Mouse (Mus musculus) liver, postnatal 0 days (tissue): ENCODE results near the gene Olfr1239. TPM values are rescaled to one million over a fixed set of nuclear protein-coding genes. Genes with fewer than 3 reads are reported as not detected.

Experiments
- ATAC-seq: fragments of 200-750 bp; cut with Nextera tagmentation; 2 replicates; pipeline ENCODE4 v1.8.0; 2017; ENCODE audit warnings: mild to moderate bottlenecking, moderate library complexity
- DNase-seq: peaks from one replicate; pipeline ENCODE4 v3.0.0-alpha.2; 2016
- H3K27ac ChIP-seq: fragments of 300-500 bp; sonication (generic); 2 replicates; pipeline ENCODE4 v1.5.1; 2014; ENCODE audit warnings: antibody characterized with exemption, moderate library complexity, mild to moderate bottlenecking, low read depth
- H3K27me3 ChIP-seq: fragments of 300-500 bp; sonication (generic); 2 replicates; pipeline ENCODE4 v1.6.1; 2014; ENCODE audit warnings: low read length, control low read depth, mixed read lengths; ENCODE audit not compliant: insufficient read depth
- H3K36me3 ChIP-seq: fragments of 300-500 bp; sonication (generic); replicated peaks from 2 replicates; pipeline ENCODE4 v1.6.1; 2014; ENCODE audit warnings: mild to moderate bottlenecking, control low read depth, low read length, moderate library complexity, mixed read lengths; ENCODE audit not compliant: insufficient read depth
- H3K4me1 ChIP-seq: fragments of 300-500 bp; sonication (generic); 2 replicates; pipeline ENCODE4 v1.6.1; 2014; ENCODE audit warnings: antibody characterized with exemption, mild to moderate bottlenecking, control low read depth; ENCODE audit not compliant: insufficient read depth
- H3K4me2 ChIP-seq: fragments of 300-500 bp; sonication (generic); 2 replicates; pipeline ENCODE4 v1.6.1; 2014; ENCODE audit warnings: low read depth, mild to moderate bottlenecking, low read length, moderate library complexity, mixed read lengths
- H3K4me3 ChIP-seq: fragments of 300-500 bp; sonication (generic); 2 replicates; pipeline ENCODE4 v1.5.1; 2014; ENCODE audit warnings: low read depth, low read length
- H3K9ac ChIP-seq: fragments of 300-500 bp; sonication (generic); replicated peaks from 2 replicates; pipeline ENCODE4 v1.6.1; 2014; ENCODE audit warnings: mild to moderate bottlenecking, moderate library complexity
- H3K9me3 ChIP-seq: fragments of 300-500 bp; sonication (generic); 2 replicates; pipeline ENCODE4 v1.6.1; 2016; ENCODE audit warnings: mild to moderate bottlenecking, control low read depth, low read length, mixed read lengths
- CTCF ChIP-seq: sonication (generic); IDR thresholded peaks from 2 replicates; pipeline ENCODE4 v1.5.1; 2016; ENCODE audit warnings: antibody characterized with exemption, low read depth
- EP300 ChIP-seq: IDR thresholded peaks from 2 replicates; pipeline ENCODE4 v1.6.1; 2016; ENCODE audit warnings: antibody characterized with exemption, low read depth, mild to moderate bottlenecking
- WGBS: fragments of 180-500 bp; shearing (Covaris S2); extraction: QIAGEN DNeasy Blood & Tissue Kit; methylation state at CpG from one replicate; pipeline ENCODE4 v1.1.7; 2014; ENCODE audit not compliant: insufficient replicate concordance; 5-methylcytosine and 5-hydroxymethylcytosine counted together
- polyA plus RNA-seq: library from polyadenylated mRNA; unstranded; fragments of >200 nt; fragmentation: Nextera tagmentation; extraction: Ambion mirVana; gene quantifications from 2 replicates; pipeline ENCODE4 v1.2.1, GENCODE M21; 2015

The Olfr1239 gene
- polyA plus RNA-seq, result not detected in 2 replicates

DNA sequence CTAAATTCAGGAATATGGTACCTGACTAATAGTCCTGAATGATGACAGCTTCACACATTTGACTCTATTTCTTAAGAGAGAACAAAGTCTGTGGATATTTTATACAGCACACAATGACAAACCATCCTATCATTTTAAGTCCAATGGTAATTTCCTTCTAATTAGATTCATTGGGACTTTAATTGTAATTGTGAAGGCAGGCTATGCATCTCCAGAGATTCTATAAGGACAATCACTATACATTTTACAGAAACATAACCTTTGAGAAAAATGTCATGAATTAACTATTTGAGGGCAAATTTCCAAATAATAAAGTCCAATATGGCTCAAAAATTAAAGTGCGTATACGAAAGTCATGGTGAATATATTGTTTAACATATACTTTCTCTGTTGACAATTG, at the start of gene Olfr1239:
Gene Olfr1239 (minus strand): TSS at position 101 of the 400 bp plus-strand sequence.
- no peak for TF ChIP-seq EP300
- no peak for TF ChIP-seq CTCF
- no peak for ATAC-seq
- H3K9me3 ChIP-seq, result no peaks in the 10 kb centered on the region
- H3K4me1 ChIP-seq, result no peaks in the 10 kb centered on the region
- H3K36me3 ChIP-seq, result no peaks in the 10 kb centered on the region
- H3K27ac ChIP-seq, result no peak within 1 kb of the TSS
- H3K27me3 ChIP-seq, result no peaks in the 10 kb centered on the region
- H3K4me2 ChIP-seq, result no peak within 1 kb of the TSS
- H3K4me3 ChIP-seq, result no peak within 1 kb of the TSS
- H3K9ac ChIP-seq, result no peak within 1 kb of the TSS
- no peak for DNase-seq
- 81% methylated on average over 2 of the region's 2 CpGs for WGBS

DNA sequence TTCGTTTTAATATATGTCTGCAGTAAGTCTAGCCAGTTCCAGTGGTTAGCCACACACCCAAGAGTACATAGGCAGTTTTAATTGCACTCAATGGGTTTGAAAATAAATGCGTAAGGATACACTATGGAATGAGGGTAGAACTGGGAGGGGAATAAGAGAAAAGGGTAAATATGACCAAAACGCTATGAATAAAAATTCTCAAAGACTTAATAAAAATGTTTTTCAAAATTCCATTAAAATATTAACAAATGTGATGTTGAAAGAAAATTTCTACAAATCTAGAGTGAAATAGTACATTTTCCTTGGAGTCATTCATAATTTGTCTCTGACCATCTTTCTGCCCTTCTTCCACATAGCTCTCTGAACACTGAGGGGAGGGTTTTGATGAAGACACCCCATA, 22.7 kb upstream of the Olfr1239 start, which contains the start of gene Olfr1240:
Gene Olfr1240 (minus strand): TSS at position 101 of the 400 bp plus-strand sequence.
- H3K27me3 ChIP-seq, result no peaks in the 10 kb centered on the region
- H3K36me3 ChIP-seq, result no peaks in the 10 kb centered on the region
- H3K27ac ChIP-seq, result no peak within 1 kb of the TSS
- H3K4me1 ChIP-seq, result no peaks in the 10 kb centered on the region
- ATAC-seq, result no peak
- H3K4me3 ChIP-seq, result no peak within 1 kb of the TSS
- H3K9ac ChIP-seq, result no peak within 1 kb of the TSS
- 74% methylated on average over 3 of the region's 3 CpGs for WGBS
- TF ChIP-seq EP300 (no peak), CTCF (no peak)
- DNase-seq, result no peak
- no peaks in the 10 kb centered on the region for H3K9me3 ChIP-seq
- H3K4me2 ChIP-seq, result no peak within 1 kb of the TSS

DNA sequence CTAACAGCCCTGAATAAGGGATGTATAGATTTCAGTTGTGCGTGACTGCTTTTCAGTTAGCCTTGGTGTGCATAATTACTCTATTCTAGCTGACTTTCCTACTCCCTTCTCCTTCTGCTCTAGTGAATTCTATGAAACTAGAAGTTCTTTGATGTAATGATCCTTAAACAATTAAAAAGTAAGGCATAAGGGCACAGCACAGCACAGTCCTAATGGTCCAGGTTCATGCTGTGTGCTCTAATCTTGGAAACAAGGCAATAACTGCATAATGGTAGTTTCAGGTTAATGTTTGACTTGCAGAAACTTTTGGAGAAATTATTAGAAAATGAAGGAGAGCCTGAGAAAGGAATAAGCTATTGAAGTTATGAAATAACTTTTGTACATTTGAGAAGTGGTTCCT, 5.7 kb downstream of the Olfr1239 start:
- Histone ChIP-seq H3K9me3 (no peaks in the 10 kb centered on the region), H3K27me3 (no peaks in the 10 kb centered on the region), H3K4me2 (no peak overlapping the region), H3K4me1 (no peaks in the 10 kb centered on the region), H3K9ac (no peak overlapping the region), H3K4me3 (no peak overlapping the region), H3K27ac (no peak overlapping the region), H3K36me3 (no peaks in the 10 kb centered on the region)
- no peak for ATAC-seq
- 93% methylated on average over 1 of the region's 1 CpGs for whole genome bisulfite sequencing
- no peak for TF ChIP-seq CTCF
- no peak for TF ChIP-seq EP300
- DNase-seq, result no peak

- H3K4me2 ChIP-seq, result no peak within 1 kb of the TSS
- H3K9me3 ChIP-seq, result no peaks in the 10 kb centered on the region
- H3K4me3 ChIP-seq, result no peak within 1 kb of the TSS
- WGBS, result 82% methylated on average over 2 of the region's 2 CpGs
- no peak within 1 kb of the TSS for H3K9ac ChIP-seq
- no peak within 1 kb of the TSS for H3K27ac ChIP-seq
- no peaks in the 10 kb centered on the region for H3K27me3 ChIP-seq
- no peak for DNase-seq
- TF ChIP-seq EP300 (no peak), CTCF (no peak)
- no peaks in the 10 kb centered on the region for H3K36me3 ChIP-seq
- ATAC-seq, result no peak
- no peaks in the 10 kb centered on the region for H3K4me1 ChIP-seq
These were observed 10.6 kb downstream of the Olfr1239 start, which contains the start of gene Olfr1238 for GRCm38 (mm10) chr2:89409576-89409975. Gene Olfr1238 (minus strand): TSS chr2:89409676.

- no peak overlapping the region for H3K4me3 ChIP-seq
- TF ChIP-seq EP300 (no peak), CTCF (no peak)
- no peak overlapping the region for H3K4me2 ChIP-seq
- no peak overlapping the region for H3K27ac ChIP-seq
- no peaks in the 10 kb centered on the region for H3K9me3 ChIP-seq
- H3K36me3 ChIP-seq, result no peaks in the 10 kb centered on the region
- H3K27me3 ChIP-seq, result no peaks in the 10 kb centered on the region
- 64% methylated on average over 1 of the region's 1 CpGs for WGBS
- DNase-seq, result no peak
- ATAC-seq, result no peak
- H3K4me1 ChIP-seq, result no peaks in the 10 kb centered on the region
- no peak overlapping the region for H3K9ac ChIP-seq
These were observed 19.3 kb downstream of the Olfr1239 start for GRCm38 (mm10) chr2:89400882-89401281.

Other genes with a start within 250 kb of the Olfr1239 start
- gene Olfr1225, start 245.7 kb downstream of the Olfr1239 start, polyA plus RNA-seq, result not detected in 2 replicates
- gene Olfr1226, start 220.4 kb downstream of the Olfr1239 start, polyA plus RNA-seq, result not detected in 2 replicates
- gene Olfr1228, start 166.3 kb downstream of the Olfr1239 start, polyA plus RNA-seq, result not detected in 2 replicates
- not detected in 2 replicates for gene Olfr1229, start 132.4 kb downstream of the Olfr1239 start, polyA plus RNA-seq
- gene Olfr1230, start 123.1 kb downstream of the Olfr1239 start, polyA plus RNA-seq, result not detected in 2 replicates
- gene Olfr1231, start 113.3 kb downstream of the Olfr1239 start, polyA plus RNA-seq, result not detected in 2 replicates
- gene Olfr1232, start 90.7 kb downstream of the Olfr1239 start, polyA plus RNA-seq, result not detected in 2 replicates
- gene Olfr1233, start 78.0 kb downstream of the Olfr1239 start, polyA plus RNA-seq, result not detected in 2 replicates
- not detected in 2 replicates for gene Olfr1234, start 55.5 kb downstream of the Olfr1239 start, polyA plus RNA-seq
- gene Olfr1238, start 10.7 kb downstream of the Olfr1239 start, polyA plus RNA-seq, result not detected in 2 replicates
- gene Olfr1240, start 22.6 kb upstream of the Olfr1239 start, polyA plus RNA-seq, result not detected in 2 replicates
- gene Olfr1241, start 66.7 kb upstream of the Olfr1239 start, polyA plus RNA-seq, result not detected in 2 replicates
- gene Olfr1242, start 77.9 kb upstream of the Olfr1239 start, polyA plus RNA-seq, result not detected in 2 replicates
- not detected in 2 replicates for gene Olfr1243, start 111.1 kb upstream of the Olfr1239 start, polyA plus RNA-seq
- gene Olfr1245, start 158.0 kb upstream of the Olfr1239 start, polyA plus RNA-seq, result not detected in 2 replicates
- not detected in 2 replicates for gene Olfr1246, start 172.8 kb upstream of the Olfr1239 start, polyA plus RNA-seq
- gene Olfr1247, start 193.7 kb upstream of the Olfr1239 start, polyA plus RNA-seq, result not detected in 2 replicates
- not detected in 2 replicates for gene Olfr1248, start 197.8 kb upstream of the Olfr1239 start, polyA plus RNA-seq
- gene Olfr1249, start 214.6 kb upstream of the Olfr1239 start, polyA plus RNA-seq, result not detected in 2 replicates
- not detected in 2 replicates for gene Olfr1250, start 241.1 kb upstream of the Olfr1239 start, polyA plus RNA-seq